ENCODE assay signal across 20 mouse cellular contexts in the genomic region with DNA sequence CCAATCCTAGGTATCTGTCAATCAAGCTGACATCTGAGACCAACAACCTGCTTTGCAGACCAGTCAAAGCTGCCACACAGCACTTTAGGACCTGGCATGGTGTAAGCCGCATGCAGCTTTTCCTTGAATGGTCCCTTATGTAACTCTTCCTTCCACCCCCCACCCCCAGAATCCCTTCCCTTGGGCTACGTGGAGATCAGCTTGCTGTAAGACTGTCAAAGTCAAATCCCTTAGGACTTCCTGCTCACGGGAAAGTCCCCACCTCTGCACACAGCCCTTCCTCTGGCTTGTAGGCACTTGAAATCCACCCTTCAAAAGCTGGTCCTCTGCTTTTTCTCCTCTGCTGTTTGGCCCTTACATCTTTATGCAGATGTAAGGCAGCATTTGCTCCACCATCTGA. TPM values are rescaled to one million over a fixed set of nuclear protein-coding genes. Genes with fewer than 3 reads are reported as not detected.
A peak's percentile ranks its signal among the peaks of the same experiment; 100 is the strongest.
DNase-seq lines count a peak whose midpoint lies in the region; TF ChIP-seq lines count a peak whose summit lies in the region.
"Had no signal": no experiment of that assay in that cellular context is flagged by ENCODE, and none has a peak within 500 bp of the region (broad histone marks: within the 10 kb centered on the region; RNA-seq: fewer than 3 reads in every experiment).

No protein-coding gene starts in this region.

- no peak for TF ChIP-seq EP300 in heart, adult 2 months (IDR thresholded peaks at IDR 0.05; ENCODE audit: insufficient read depth, low read depth, low read length)
- TF ChIP-seq EP300 in CH12.LX (IDR thresholded peaks at IDR 0.05; ENCODE audit: low read length) = peak; percentile 27; the same call in 1 of the 2 replicates

- no peak for TF ChIP-seq CTCF in heart, adult 2 months (IDR thresholded peaks at IDR 0.05)
- TF ChIP-seq CTCF in CH12.LX (conservative IDR thresholded peaks at IDR 0.05 in 1 of 2, IDR thresholded peaks at IDR 0.05 in 1 of 2; ENCODE audit: low read depth in 2 of 2, low read length in 2 of 2) = no peak

- peak overlapping the region; percentile 57; the same call in 1 of the 2 replicates for H3K4me2 ChIP-seq in CH12.LX (ENCODE audit: insufficient read depth, low read depth, poor library complexity, severe bottlenecking)
- H3K4me2 ChIP-seq: embryonic facial prominence, embryonic 13.5 days; forebrain, embryonic 15.5 days; hindbrain, embryonic 13.5 days had no signal

- TF ChIP-seq RAD21 in CH12.LX (IDR thresholded peaks at IDR 0.05; ENCODE audit: low read depth, low read length) = no peak

- in situ Hi-C loops in CH12.LX (cut with MboI; ENCODE audit: low pct_ligation_motif_present, low pct_unique_long_range_greater_than_20kb, low sequenced_read_pairs) = no loop called here

- DNase-seq in heart, adult 2 months = no peak
- DNase-seq in heart, adult 8-10 months (ENCODE audit: low spot score) = no peak
- DNase-seq in CH12.LX (ENCODE audit: extremely low read depth) = peak; percentile 54
- DNase-seq in fat pad, adult 2 months (ENCODE audit: extremely low read depth, low read depth, low spot score) = peak; percentile 77
- no peak for DNase-seq in retina, postnatal 1 day
- DNase-seq in layer of hippocampus, postnatal 25 days (ENCODE audit: extremely low spot score in 1 of 2, low spot score in 1 of 2) = no peak
- DNase-seq in cerebellum, adult 11 months = no peak
- DNase-seq: adrenal gland, postnatal 10 days; B cell, adult 2 months; cerebellum, adult 2 months; cerebellum, postnatal 14 days; gastrocnemius, postnatal 14 days; heart, postnatal 10 days; kidney, adult 8-10 months had no signal

- peak overlapping the region; percentile 20; the same call in 1 of the 2 replicates for H3K27ac ChIP-seq in heart, adult 2 months
- H3K27ac ChIP-seq in CH12.LX (ENCODE audit: insufficient read depth, low read depth) = peak overlapping the region; percentile 49; the same call in 1 of the 2 replicates
- H3K27ac ChIP-seq: embryonic facial prominence, embryonic 13.5 days; forebrain, embryonic 10.5 days; forebrain, embryonic 15.5 days; heart, embryonic 10.5 days; hindbrain, embryonic 13.5 days had no signal

- TF ChIP-seq POLR2A in heart, adult 2 months (IDR thresholded peaks at IDR 0.05; ENCODE audit: insufficient read depth, low read depth, low read length) = no peak
- TF ChIP-seq POLR2A in CH12.LX (IDR thresholded peaks at IDR 0.05; ENCODE audit: low read depth, low read length) = no peak

- peaks cover 7% of the 10 kb centered on the region; the same call in 1 of the 2 replicates for H3K36me3 ChIP-seq in heart, adult 2 months (ENCODE audit: control insufficient read depth, insufficient read depth, low read length)
- H3K36me3 ChIP-seq in CH12.LX (replicated peaks in 1 of 2; ENCODE audit: control insufficient read depth in 1 of 2, insufficient read depth in 1 of 2, low read length in 1 of 2) = no peaks in the 10 kb centered on the region
- H3K36me3 ChIP-seq: embryonic facial prominence, embryonic 13.5 days; forebrain, embryonic 10.5 days; forebrain, embryonic 15.5 days; heart, embryonic 10.5 days; hindbrain, embryonic 13.5 days had no signal

- 17% methylated on average over 3 of the region's 3 CpGs for WGBS in heart, adult 2 months

- H3K4me1 ChIP-seq in heart, adult 2 months (ENCODE audit: control insufficient read depth, insufficient read depth, low read length) = peaks cover 11% of the 10 kb centered on the region
- H3K4me1 ChIP-seq in CH12.LX (ENCODE audit: control insufficient read depth in 1 of 2, insufficient read depth in 2 of 2) = peaks cover 33 to 56% of the 10 kb centered on the region in 2 experiments

- H3K9me3 ChIP-seq in CH12.LX (replicated peaks; ENCODE audit: low read length) = no peaks in the 10 kb centered on the region
- H3K9me3 ChIP-seq: embryonic facial prominence, embryonic 13.5 days; forebrain, embryonic 10.5 days; forebrain, embryonic 15.5 days; heart, embryonic 10.5 days; hindbrain, embryonic 13.5 days had no signal

- no peaks in the 10 kb centered on the region for H3K79me2 ChIP-seq in heart, adult 2 months (replicated peaks; ENCODE audit: control insufficient read depth, insufficient read depth, low read length)
- H3K79me2 ChIP-seq in CH12.LX (replicated peaks; ENCODE audit: control insufficient read depth, extremely low read depth, insufficient read depth, poor library complexity, severe bottlenecking) = no peaks in the 10 kb centered on the region

- no peak overlapping the region for H3K4me3 ChIP-seq in heart, adult 2 months
- H3K4me3 ChIP-seq in CH12.LX (replicated peaks in 1 of 3; ENCODE audit: low read depth in 2 of 3, low read length in 2 of 3, poor library complexity in 1 of 3) = no peak overlapping the region
- H3K4me3 ChIP-seq: embryonic facial prominence, embryonic 13.5 days; forebrain, embryonic 10.5 days; forebrain, embryonic 15.5 days; heart, embryonic 10.5 days; hindbrain, embryonic 13.5 days had no signal

- dilution Hi-C loops in CH12.LX (cut with MboI; ENCODE audit: extremely low pct_ligation_motif_present, extremely low pct_unique_long_range_greater_than_20kb, low sequenced_read_pairs) = no loop called here

- H3K9ac ChIP-seq in heart, adult 2 months (ENCODE audit: low read depth, low read length) = no peak overlapping the region
- no peak overlapping the region for H3K9ac ChIP-seq in CH12.LX (ENCODE audit: insufficient read depth, low read depth)
- H3K9ac ChIP-seq: embryonic facial prominence, embryonic 13.5 days; forebrain, embryonic 15.5 days; hindbrain, embryonic 13.5 days had no signal

- H3K27me3 ChIP-seq in heart, adult 2 months (ENCODE audit: control insufficient read depth, insufficient read depth, low read length) = no peaks in the 10 kb centered on the region
- H3K27me3 ChIP-seq in CH12.LX (replicated peaks) = no peaks in the 10 kb centered on the region
- H3K27me3 ChIP-seq: embryonic facial prominence, embryonic 13.5 days; forebrain, embryonic 15.5 days had no signal

- intact Hi-C loops in heart, adult 2 months (cut with DNase I) = no loop called here

TF ChIP-seq in CH12.LX, 34 proteins besides CTCF, POLR2A, EP300 and RAD21:
- TF ChIP-seq MAZ (IDR thresholded peaks at IDR 0.05; ENCODE audit: low read depth, low read length) = no peak
- TF ChIP-seq PAX5 (IDR thresholded peaks at IDR 0.05; ENCODE audit: low read length) = no peak
- TF ChIP-seq IRF4 (IDR thresholded peaks at IDR 0.05; ENCODE audit: low read depth, low read length) = peak; percentile 25; the same call in 1 of the 2 replicates
- no peak for TF ChIP-seq NRF1 (IDR thresholded peaks at IDR 0.05; ENCODE audit: low read depth, low read length)
- TF ChIP-seq ETS1 (conservative IDR thresholded peaks at IDR 0.05; ENCODE audit: low read depth, low read length) = peak; percentile 15; the same call in 1 of the 2 replicates
- TF ChIP-seq BHLHE40 (IDR thresholded peaks at IDR 0.05; ENCODE audit: low read depth, low read length) = 0 out of 2 replicates have a peak, but pooled peaks have one; percentile 22
- TF ChIP-seq TCF12 (IDR thresholded peaks at IDR 0.05; ENCODE audit: low read depth, low read length) = peak; percentile 32; the same call in 1 of the 2 replicates
- TF ChIP-seq ELF1 (IDR thresholded peaks at IDR 0.05; ENCODE audit: low read depth, low read length) = 0 out of 2 replicates have a peak, but pooled peaks have one; percentile 56
- TF ChIP-seq CHD1 (IDR thresholded peaks at IDR 0.05; ENCODE audit: low read depth, low read length) = 0 out of 2 replicates have a peak, but pooled peaks have one; percentile 3
- peak; percentile 26; the same call in 1 of the 2 replicates for TF ChIP-seq MAX (IDR thresholded peaks at IDR 0.05; ENCODE audit: low read length)

RNA-seq across cellular contexts. Expression of a gene that starts 19.8 kb away (rescaled TPM):
- under 1 TPM; 0.10 to 0.11 TPM for total RNA-seq in heart, adult 2 months (2021)
- 0.50 and 0.78 TPM in 2 replicates for polyA plus RNA-seq in heart, adult 2 months (2012; rRNA removed)
- total RNA-seq in heart, adult 8-10 months (2022) = under 1 TPM; 0.11 to 0.28 (median 0.20) TPM
- total RNA-seq in CH12.LX (2012; rRNA removed) (3.1 and 3.4 TPM in 2 replicates), CH12.LX (2014; rRNA removed) (3.6 and 4.3 TPM in 2 replicates)
- 5.0 and 5.9 TPM in 2 replicates for polyA plus RNA-seq in CH12.LX (2012; ENCODE audit: insufficient read length, low read depth)
- not detected for total RNA-seq in layer of hippocampus, postnatal 25 days (2021)
- total RNA-seq: gastrocnemius, adult 18-20 months; gastrocnemius, postnatal 14 days had no signal

RNA-seq across cellular contexts. Expression of a gene that starts 24.9 kb away (rescaled TPM):
- total RNA-seq in heart, adult 2 months (2021) = 1 to 10 TPM; 4.5 to 5.5 TPM
- polyA plus RNA-seq in heart, adult 2 months (2012; rRNA removed) = 0.94 and 2.1 TPM in 2 replicates
- 1 to 10 TPM; 3.8 to 5.3 (median 4.5) TPM for total RNA-seq in heart, adult 8-10 months (2022)
- total RNA-seq in CH12.LX (2012; rRNA removed) (6.6 and 7.3 TPM in 2 replicates), CH12.LX (2014; rRNA removed) (1.8 and 2.4 TPM in 2 replicates)
- 2.1 and 2.9 TPM in 2 replicates for polyA plus RNA-seq in CH12.LX (2012; ENCODE audit: insufficient read length, low read depth)
- total RNA-seq in layer of hippocampus, postnatal 25 days (2021) = 10 to 100 TPM; 42.0 to 45.1 TPM

Comparison
In these comparisons a context has a peak if more than half of its experiments do, and no peak if none do; other contexts are left out.
1. DNase-seq: peak in CH12.LX (single experiment) and fat pad, adult 2 months (single experiment); none in heart, adult 2 months (0 of 2), heart, adult 8-10 months (single experiment), retina, postnatal 1 day (single experiment), layer of hippocampus, postnatal 25 days (0 of 2) and cerebellum, adult 11 months (single experiment).
2. RNA of a gene that starts 24.9 kb away (total RNA-seq): 42.0 to 45.1 TPM in layer of hippocampus, postnatal 25 days; 1.8 to 7.3 TPM in CH12.LX, 4.5 to 5.5 TPM in heart, adult 2 months and 3.8 to 5.3 TPM in heart, adult 8-10 months; every median in the first group is over 4 times any median in the second.